Mouse (Mus musculus): ENCODE measurements around the gene Acap3.
A peak's percentile ranks its signal among the peaks of the same experiment; 100 is the strongest.

The Acap3 gene

GRCm38 (mm10) chr4:155943534-155944249 is 52.1 kb downstream of the Acap3 start, which contains the start of gene Ube2j2:
Ube2j2 (plus strand) TSS chr4:155943831.
- DNase-seq, result peak; percentile 91

- DNase-seq, result no peak
Observed at GRCm38 (mm10) chr4:155944271-155944670, 52.6 kb downstream of the Acap3 start.

- no peak for DNase-seq
Observed at GRCm38 (mm10) chr4:155947094-155947493, 55.5 kb downstream of the Acap3 start.

- DNase-seq, result no peak
Observed at GRCm38 (mm10) chr4:155955491-155955890, 63.9 kb downstream of the Acap3 start.

All from liver (tissue).